Mouse (Mus musculus): ENCODE measurements around the gene Iqcj. TPM values are rescaled to one million over a fixed set of nuclear protein-coding genes. Genes with fewer than 3 reads are reported as not detected.

The Iqcj gene
- polyA plus RNA-seq, 1 experiment, result not detected

DNA sequence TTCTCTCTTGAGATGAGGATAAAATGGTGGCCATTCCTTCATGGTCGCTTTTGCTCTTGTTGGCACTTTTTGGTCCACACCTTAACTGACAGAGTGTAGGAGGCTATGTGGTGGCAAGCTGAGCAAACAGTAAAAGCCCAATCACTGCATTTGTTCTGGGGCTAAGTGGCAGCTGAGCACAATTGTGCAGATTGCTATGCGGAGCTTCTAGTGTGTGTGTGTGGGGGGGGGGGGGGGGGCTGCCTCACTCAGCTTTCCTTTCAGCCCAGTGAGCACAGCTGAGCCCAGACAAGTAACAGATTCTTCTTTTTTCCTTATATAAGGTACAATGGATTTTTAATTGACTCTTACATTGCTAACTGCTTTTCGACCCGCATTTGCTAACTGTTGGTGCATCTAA lies 110.4 kb downstream of the Iqcj start:
- TF ChIP-seq CTCF (IDR thresholded peaks at IDR 0.05; ENCODE audit: insufficient read depth, low read length) (no peak), POLR2A (IDR thresholded peaks at IDR 0.05; ENCODE audit: borderline replicate concordance, extremely low read depth, low read depth, low read length) (no peak)
- Histone ChIP-seq H3K4me3 (replicated peaks; ENCODE audit: extremely low read depth, low read depth, low read length) (no peak overlapping the region), H3K4me1 (ENCODE audit: control insufficient read depth, insufficient read depth, low read length) (no peaks in the 10 kb centered on the region)
- no peak for DNase-seq
- 70% methylated on average over 4 of the region's 4 CpGs for WGBS

DNA sequence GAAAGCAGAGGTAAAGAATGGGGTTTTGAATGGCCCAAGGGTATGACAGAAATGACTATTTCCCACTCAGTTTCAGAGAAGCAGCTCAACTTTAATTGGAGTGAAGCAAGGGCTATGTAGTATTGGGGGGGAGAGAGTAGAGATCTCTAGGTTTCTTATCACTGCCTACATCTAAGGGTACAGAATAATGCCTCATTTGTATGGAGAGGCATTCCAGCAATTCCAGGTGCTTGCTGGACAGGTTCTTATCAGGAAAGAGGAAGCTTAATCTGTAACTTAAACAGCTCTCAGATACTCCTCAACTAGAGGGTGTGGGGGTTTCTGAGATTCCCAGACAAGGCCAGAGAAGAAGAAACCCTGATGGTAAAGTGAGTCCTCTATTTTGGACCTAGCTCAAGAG lies 120.3 kb downstream of the Iqcj start:
- Histone ChIP-seq H3K4me1 (ENCODE audit: control insufficient read depth, insufficient read depth, low read length) (no peaks in the 10 kb centered on the region), H3K4me3 (replicated peaks; ENCODE audit: extremely low read depth, low read depth, low read length) (no peak overlapping the region)
- TF ChIP-seq POLR2A (IDR thresholded peaks at IDR 0.05; ENCODE audit: borderline replicate concordance, extremely low read depth, low read depth, low read length) (no peak), CTCF (IDR thresholded peaks at IDR 0.05; ENCODE audit: insufficient read depth, low read length) (no peak)
- no peak for DNase-seq

DNA sequence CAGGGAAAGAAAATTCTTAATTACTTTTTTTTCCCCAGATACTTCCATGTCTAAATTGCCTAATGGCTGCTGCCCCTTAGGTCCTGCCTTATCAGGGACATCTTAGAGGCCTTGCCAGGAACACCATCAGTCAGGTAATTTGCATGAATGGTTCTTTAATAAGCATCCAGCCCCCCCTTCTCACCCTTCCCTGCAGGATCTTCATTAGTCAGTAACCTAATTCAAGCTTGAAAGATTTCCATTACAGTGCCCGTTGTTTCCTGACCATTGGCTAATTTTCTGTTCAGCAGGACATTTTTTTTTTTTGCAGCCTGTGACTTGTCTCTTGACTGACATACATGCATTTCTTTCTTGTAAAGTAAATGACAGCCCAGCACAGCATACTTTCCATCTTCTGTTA lies 123.8 kb downstream of the Iqcj start:
- TF ChIP-seq CTCF (IDR thresholded peaks at IDR 0.05; ENCODE audit: insufficient read depth, low read length) (no peak), POLR2A (IDR thresholded peaks at IDR 0.05; ENCODE audit: borderline replicate concordance, extremely low read depth, low read depth, low read length) (no peak)
- H3K4me3 ChIP-seq (replicated peaks; ENCODE audit: extremely low read depth, low read depth, low read length), result no peak overlapping the region
- WGBS, result 56% methylated on average over 1 of the region's 1 CpGs
- no peaks in the 10 kb centered on the region for H3K4me1 ChIP-seq (ENCODE audit: control insufficient read depth, insufficient read depth, low read length)
- no peak for DNase-seq

DNA sequence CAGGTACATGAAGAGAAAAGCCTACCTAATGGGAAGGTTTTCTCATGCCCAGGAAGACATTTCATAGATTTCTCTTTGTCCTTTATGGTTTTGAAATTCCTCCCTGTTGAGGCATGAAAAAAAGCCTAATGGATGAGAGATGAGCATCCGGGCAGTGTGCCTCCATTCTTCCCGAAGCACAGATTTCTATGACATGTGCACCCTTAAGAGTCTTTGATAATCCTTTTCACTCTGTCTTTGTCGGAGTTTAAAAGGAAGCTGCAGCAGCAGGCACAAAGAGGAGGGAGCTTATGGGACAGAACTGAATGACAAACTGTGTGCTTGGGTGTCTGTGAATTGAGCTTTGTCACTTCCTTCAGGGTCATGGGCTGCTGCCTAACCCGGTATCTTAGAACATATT lies 127.4 kb downstream of the Iqcj start:
- TF ChIP-seq CTCF (IDR thresholded peaks at IDR 0.05; ENCODE audit: insufficient read depth, low read length) (no peak), POLR2A (IDR thresholded peaks at IDR 0.05; ENCODE audit: borderline replicate concordance, extremely low read depth, low read depth, low read length) (no peak)
- WGBS, result 56% methylated on average over 4 of the region's 4 CpGs
- Histone ChIP-seq H3K4me1 (ENCODE audit: control insufficient read depth, insufficient read depth, low read length) (no peaks in the 10 kb centered on the region), H3K4me3 (replicated peaks; ENCODE audit: extremely low read depth, low read depth, low read length) (no peak overlapping the region)
- no peak for DNase-seq

DNA sequence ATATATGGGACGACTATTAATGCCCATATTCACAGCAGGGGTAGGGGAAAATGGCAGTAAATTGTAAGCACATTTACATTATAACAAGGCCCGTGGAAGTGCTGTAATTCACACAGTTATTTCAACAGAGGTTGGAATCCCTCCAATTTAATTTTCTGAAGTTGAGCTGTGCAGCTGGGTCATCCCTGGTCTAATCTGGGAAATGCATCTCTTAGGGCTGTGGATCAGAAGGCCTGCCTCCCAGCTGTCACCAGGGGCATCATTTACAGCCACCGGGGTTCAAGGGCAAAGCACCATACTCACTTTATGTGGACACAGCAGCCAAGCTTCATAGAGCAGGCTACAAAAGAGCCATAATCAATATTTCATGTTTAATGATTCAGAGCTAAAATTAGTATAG lies 144.1 kb downstream of the Iqcj start:
- no peak overlapping the region for H3K4me3 ChIP-seq (replicated peaks; ENCODE audit: extremely low read depth, low read depth, low read length)
- WGBS, result 62% methylated on average over 3 of the region's 3 CpGs
- H3K4me1 ChIP-seq (ENCODE audit: control insufficient read depth, insufficient read depth, low read length), result no peaks in the 10 kb centered on the region
- DNase-seq, result no peak
- no peak for TF ChIP-seq POLR2A (IDR thresholded peaks at IDR 0.05; ENCODE audit: borderline replicate concordance, extremely low read depth, low read depth, low read length)
- TF ChIP-seq CTCF (IDR thresholded peaks at IDR 0.05; ENCODE audit: insufficient read depth, low read length), result no peak

DNA sequence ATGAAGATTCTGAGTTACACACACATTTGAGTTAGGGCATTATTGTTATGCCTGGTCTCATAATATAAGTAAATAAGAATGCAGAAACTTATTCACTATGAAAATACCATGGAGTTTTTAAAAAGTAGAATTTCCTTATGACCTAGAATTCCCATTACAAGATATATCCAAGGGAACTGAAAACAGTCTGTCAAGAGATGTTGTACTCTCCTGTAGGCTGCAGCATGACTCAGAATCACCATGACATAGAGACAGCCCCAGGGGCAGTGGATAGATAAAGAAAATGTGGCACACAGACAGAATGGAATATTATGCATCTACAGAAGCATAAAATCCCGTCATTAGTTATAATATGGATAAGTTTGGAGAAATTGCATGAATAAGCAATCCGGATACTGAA lies 150.9 kb downstream of the Iqcj start:
- no peak for DNase-seq
- H3K4me3 ChIP-seq (replicated peaks; ENCODE audit: extremely low read depth, low read depth, low read length), result no peak overlapping the region
- 90% methylated on average over 2 of the region's 2 CpGs for WGBS
- no peak for TF ChIP-seq POLR2A (IDR thresholded peaks at IDR 0.05; ENCODE audit: borderline replicate concordance, extremely low read depth, low read depth, low read length)
- TF ChIP-seq CTCF (IDR thresholded peaks at IDR 0.05; ENCODE audit: insufficient read depth, low read length), result no peak
- H3K4me1 ChIP-seq (ENCODE audit: control insufficient read depth, insufficient read depth, low read length), result no peaks in the 10 kb centered on the region

DNA sequence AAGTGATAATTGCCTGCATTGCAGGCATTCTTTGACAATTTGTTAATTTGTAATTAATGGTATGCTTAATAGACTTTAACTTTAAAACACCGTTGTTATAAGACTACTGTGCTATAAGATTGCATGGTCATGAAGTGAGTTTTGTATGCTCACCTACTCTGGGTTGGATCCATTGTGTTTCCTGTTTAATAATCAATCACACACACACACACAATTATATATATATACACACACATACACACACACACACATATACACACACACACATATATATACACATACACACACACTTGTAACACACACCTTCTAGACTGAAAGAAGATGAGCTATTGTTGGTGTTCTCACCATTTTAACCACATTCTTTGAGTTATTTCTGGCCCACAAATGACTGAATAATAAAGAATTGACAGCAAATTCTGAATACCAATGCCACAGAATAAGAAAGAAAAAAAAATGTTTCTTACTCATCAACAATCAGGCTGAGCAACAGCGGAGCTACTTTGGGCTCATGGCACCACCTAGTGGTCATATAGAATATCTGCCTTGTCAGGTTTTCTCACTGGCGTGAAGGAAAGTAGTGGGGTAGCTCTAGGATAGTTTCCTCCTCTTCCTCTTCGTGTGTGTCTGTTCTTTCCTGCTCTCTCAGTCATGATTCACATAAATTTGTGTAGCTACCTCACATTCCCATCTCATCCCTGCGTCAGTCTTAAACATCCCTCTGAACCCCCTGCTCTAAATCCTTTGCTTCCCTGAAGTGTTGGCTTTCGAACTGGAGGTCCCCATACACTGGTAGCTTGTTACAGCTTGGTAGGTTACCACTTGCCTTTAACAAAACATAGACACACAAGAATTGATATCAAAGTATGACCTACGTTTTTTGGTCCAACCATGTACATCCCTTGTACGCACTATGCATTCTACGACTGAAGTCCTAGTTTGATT lies 153.7 kb downstream of the Iqcj start:
- WGBS, result 47% methylated on average over 9 of the region's 9 CpGs
- H3K4me3 ChIP-seq (replicated peaks; ENCODE audit: extremely low read depth, low read depth, low read length), result no peak overlapping the region
- no peaks in the 10 kb centered on the region for H3K4me1 ChIP-seq (ENCODE audit: control insufficient read depth, insufficient read depth, low read length)
- DNase-seq, result no peak
- TF ChIP-seq POLR2A (IDR thresholded peaks at IDR 0.05; ENCODE audit: borderline replicate concordance, extremely low read depth, low read depth, low read length) (no peak), CTCF (IDR thresholded peaks at IDR 0.05; ENCODE audit: insufficient read depth, low read length) (peak; percentile 58; the same call in 1 of the 2 replicates)

DNA sequence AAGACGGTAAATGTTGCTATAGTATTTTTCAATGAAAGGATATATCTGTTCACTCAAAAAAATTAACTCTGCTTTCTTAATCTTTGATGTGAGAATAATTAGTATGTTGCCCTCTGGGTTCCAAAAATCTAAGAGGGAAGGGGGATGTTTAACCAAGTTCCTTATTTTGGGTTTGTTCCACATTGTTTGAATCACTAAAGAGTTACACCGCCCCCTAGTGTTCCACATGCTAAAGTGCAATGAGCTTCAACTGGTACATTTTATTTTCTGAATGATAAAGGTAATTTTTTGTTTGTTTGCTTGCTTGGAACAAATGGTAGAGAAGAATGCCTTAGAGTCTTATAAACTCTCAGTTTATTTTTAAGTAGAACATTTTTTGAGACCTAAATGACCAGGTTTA lies 161.5 kb downstream of the Iqcj start:
- Histone ChIP-seq H3K4me1 (ENCODE audit: control insufficient read depth, insufficient read depth, low read length) (no peaks in the 10 kb centered on the region), H3K4me3 (replicated peaks; ENCODE audit: extremely low read depth, low read depth, low read length) (no peak overlapping the region)
- TF ChIP-seq CTCF (IDR thresholded peaks at IDR 0.05; ENCODE audit: insufficient read depth, low read length) (peak; percentile 23; the same call in 1 of the 2 replicates), POLR2A (IDR thresholded peaks at IDR 0.05; ENCODE audit: borderline replicate concordance, extremely low read depth, low read depth, low read length) (no peak)
- no peak for DNase-seq
- 49% methylated on average over 2 of the region's 2 CpGs for WGBS

DNA sequence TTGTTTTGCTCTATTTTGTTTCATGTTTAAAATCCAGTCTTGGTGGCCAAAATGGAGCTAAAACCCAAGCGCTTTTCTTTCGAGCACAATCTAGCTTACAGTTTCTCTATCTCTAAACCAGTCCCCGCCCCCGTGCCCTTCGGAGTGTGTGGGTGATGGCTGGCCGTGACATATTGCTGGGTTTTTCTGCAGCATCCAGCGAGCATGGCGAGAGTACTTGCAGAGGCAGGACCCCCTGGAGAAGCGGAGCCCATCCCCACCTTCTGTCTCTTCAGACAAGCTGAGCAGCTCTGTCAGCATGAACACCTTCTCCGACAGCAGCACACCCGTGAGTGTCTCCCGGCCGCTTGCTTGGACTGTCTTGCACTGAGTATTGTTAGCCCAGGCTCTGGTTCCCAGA lies 163.1 kb downstream of the Iqcj start:
- no peak for DNase-seq
- WGBS, result 39% methylated on average over 13 of the region's 13 CpGs
- TF ChIP-seq POLR2A (IDR thresholded peaks at IDR 0.05; ENCODE audit: borderline replicate concordance, extremely low read depth, low read depth, low read length), result no peak
- no peak for TF ChIP-seq CTCF (IDR thresholded peaks at IDR 0.05; ENCODE audit: insufficient read depth, low read length)
- Histone ChIP-seq H3K4me1 (ENCODE audit: control insufficient read depth, insufficient read depth, low read length) (no peaks in the 10 kb centered on the region), H3K4me3 (replicated peaks; ENCODE audit: extremely low read depth, low read depth, low read length) (no peak overlapping the region)

All from lung, adult 2 months (tissue).